ENCODE assay signal across 18 mouse cellular contexts in genomic region chr11:103832331-103832730, GRCm38 (mm10). TPM values are rescaled to one million over a fixed set of nuclear protein-coding genes. Genes with fewer than 3 reads are reported as not detected.
"Had no signal": no experiment of that assay in that cellular context is flagged by ENCODE, and none has a peak within 500 bp of the region (broad histone marks: within the 10 kb centered on the region; RNA-seq: fewer than 3 reads in every experiment).

No protein-coding gene starts in this region.

- H3K27ac ChIP-seq: liver, embryonic 15.5 days; lung, embryonic 15.5 days; macrophage; neural tube, embryonic 12.5 days; stomach, embryonic 15.5 days; stomach, postnatal 0 days had no signal

- H3K4me3 ChIP-seq: liver, embryonic 15.5 days; lung, embryonic 15.5 days; megakaryocyte, embryonic 14.5 days; neural tube, embryonic 12.5 days; stomach, embryonic 15.5 days had no signal

- ATAC-seq: liver, postnatal 0 days; lung, postnatal 0 days had no signal

- H3K4me2 ChIP-seq: liver, embryonic 15.5 days; lung, embryonic 15.5 days; neural tube, embryonic 12.5 days; stomach, embryonic 15.5 days had no signal

- H3K9me3 ChIP-seq: liver, embryonic 15.5 days; lung, embryonic 15.5 days; megakaryocyte, embryonic 14.5 days; neural tube, embryonic 12.5 days; stomach, embryonic 15.5 days had no signal

- H3K36me3 ChIP-seq: lung, embryonic 15.5 days; stomach, embryonic 15.5 days had no signal

- H3K4me1 ChIP-seq: liver, embryonic 15.5 days; lung, embryonic 15.5 days; megakaryocyte, embryonic 14.5 days; neural tube, embryonic 12.5 days; stomach, embryonic 15.5 days had no signal

- H3K9ac ChIP-seq: liver, embryonic 15.5 days; liver, postnatal 0 days; lung, embryonic 15.5 days; neural tube, embryonic 12.5 days; stomach, embryonic 15.5 days had no signal

- DNase-seq: liver, postnatal 0 days; lung, adult 2 months; lung, postnatal 14 days; lung, postnatal 36 days; midbrain, embryonic 14.5 days; right cerebral cortex, postnatal 14 days; thymus, adult 2 months; thymus, postnatal 25 days; thymus, postnatal 4 days had no signal

- H3K27me3 ChIP-seq: liver, embryonic 15.5 days; lung, embryonic 15.5 days; megakaryocyte, embryonic 14.5 days; neural tube, embryonic 12.5 days; stomach, embryonic 15.5 days had no signal

RNA-seq across cellular contexts. Expression of gene Wnt3, which starts 58.4 kb away (rescaled TPM):
- polyA plus RNA-seq: liver, embryonic 15.5 days; liver, postnatal 0 days; macrophage; urinary bladder, adult 2 months had no signal
